Mouse (Mus musculus) kidney, postnatal 14 days (tissue): ENCODE measurements around the gene Aqp5.

Source experiments
- DNase-seq: peaks from one replicate; pipeline ENCODE4 v3.0.0; 2022; ENCODE audit warnings: mixed read lengths

Aqp5 gene

GRCm38 (mm10) chr15:99590429-99591084 lies at the start of gene Aqp5:
Aqp5 (plus strand) TSS chr15:99590782.
- DNase-seq: no peak

- no peak for DNase-seq
Observed at GRCm38 (mm10) chr15:99544047-99544446, 46.5 kb upstream of the Aqp5 start.

GRCm38 (mm10) chr15:99546596-99546995 lies 44.0 kb upstream of the Aqp5 start:
- no peak for DNase-seq

- no peak for DNase-seq
Observed at GRCm38 (mm10) chr15:99547732-99548131, 42.9 kb upstream of the Aqp5 start.

GRCm38 (mm10) chr15:99549901-99550300 lies 40.7 kb upstream of the Aqp5 start:
- DNase-seq: no peak

GRCm38 (mm10) chr15:99553767-99554166 lies 36.8 kb upstream of the Aqp5 start:
- DNase-seq: no peak

- no peak for DNase-seq
Observed at GRCm38 (mm10) chr15:99558947-99559346, 31.6 kb upstream of the Aqp5 start.

GRCm38 (mm10) chr15:99560246-99560645 lies 30.3 kb upstream of the Aqp5 start:
- no peak for DNase-seq

- peak; percentile 34 for DNase-seq
Observed at GRCm38 (mm10) chr15:99567371-99567770, 23.2 kb upstream of the Aqp5 start.

- no peak for DNase-seq
Observed at GRCm38 (mm10) chr15:99568682-99569081, 21.9 kb upstream of the Aqp5 start.

GRCm38 (mm10) chr15:99569123-99569522 lies 21.5 kb upstream of the Aqp5 start:
- DNase-seq: no peak

GRCm38 (mm10) chr15:99578802-99579485 lies 11.6 kb upstream of the Aqp5 start, which contains the start of gene Aqp2:
Aqp2 (plus strand) TSS chr15:99579055.
- DNase-seq: peak; percentile 23

- peak; percentile 60 for DNase-seq
Observed at GRCm38 (mm10) chr15:99583463-99584344, 6.9 kb upstream of the Aqp5 start.

- peak; percentile 39 for DNase-seq
Observed at GRCm38 (mm10) chr15:99584407-99585202, 6.0 kb upstream of the Aqp5 start.

GRCm38 (mm10) chr15:99585741-99586140 lies 4.8 kb upstream of the Aqp5 start:
- no peak for DNase-seq

- DNase-seq: no peak
Observed at GRCm38 (mm10) chr15:99586525-99586924, 4.1 kb upstream of the Aqp5 start.

GRCm38 (mm10) chr15:99589237-99589636 lies 1.3 kb upstream of the Aqp5 start:
- DNase-seq: no peak

- DNase-seq: no peak
Observed at GRCm38 (mm10) chr15:99589704-99590103, 878 bp upstream of the Aqp5 start.

GRCm38 (mm10) chr15:99592177-99592576 lies 1.6 kb downstream of the Aqp5 start:
- DNase-seq: no peak

GRCm38 (mm10) chr15:99592877-99593276 lies 2.3 kb downstream of the Aqp5 start:
- no peak for DNase-seq

- no peak for DNase-seq
Observed at GRCm38 (mm10) chr15:99594951-99595350, 4.4 kb downstream of the Aqp5 start.

GRCm38 (mm10) chr15:99596056-99596687 lies 5.6 kb downstream of the Aqp5 start:
- DNase-seq: peak; percentile 86
